In genomic region chr17:8298281-8298680, GRCm38 (mm10) we compare ENCODE assay signal across 29 mouse cellular contexts. TPM values are rescaled to one million over a fixed set of nuclear protein-coding genes. Genes with fewer than 3 reads are reported as not detected.
"Had no signal": no experiment of that assay in that cellular context is flagged by ENCODE, and none has a peak within 500 bp of the region (broad histone marks: within the 10 kb centered on the region; RNA-seq: fewer than 3 reads in every experiment).

No protein-coding gene starts in this region.

- DNase-seq: gastrocnemius, adult 2 months; gastrocnemius, postnatal 10 days; gastrocnemius, postnatal 25 days; heart, adult 2 months; heart, postnatal 10 days; heart, postnatal 4 days; kidney, adult 11 months; kidney, adult 2 months; kidney, adult 9 months; kidney, postnatal 14 days; kidney, postnatal 36 days; layer of hippocampus, postnatal 36 days; left cerebral cortex, postnatal 4 days; liver, embryonic 13.5 days; lung, adult 18-20 months had no signal

- ATAC-seq: hindbrain, postnatal 0 days; intestine, embryonic 16.5 days had no signal

- H3K9ac ChIP-seq: heart, embryonic 12.5 days; hindbrain, embryonic 12.5 days; hindbrain, embryonic 15.5 days; kidney, embryonic 15.5 days; limb, embryonic 13.5 days; limb, embryonic 15.5 days; liver, embryonic 13.5 days; liver, embryonic 15.5 days had no signal

- H3K4me3 ChIP-seq: gastrocnemius, adult 2 months; heart, adult 2 months; heart, embryonic 12.5 days; hindbrain, embryonic 10.5 days; hindbrain, embryonic 12.5 days; hindbrain, embryonic 15.5 days; kidney, embryonic 15.5 days; limb, embryonic 13.5 days; limb, embryonic 15.5 days; liver, embryonic 13.5 days; liver, embryonic 15.5 days had no signal

- H3K9me3 ChIP-seq: heart, embryonic 12.5 days; hindbrain, embryonic 10.5 days; hindbrain, embryonic 12.5 days; hindbrain, embryonic 15.5 days; kidney, embryonic 15.5 days; limb, embryonic 13.5 days; limb, embryonic 15.5 days; liver, embryonic 13.5 days; liver, embryonic 15.5 days had no signal

- H3K4me1 ChIP-seq: heart, embryonic 12.5 days; hindbrain, embryonic 10.5 days; hindbrain, embryonic 12.5 days; hindbrain, embryonic 15.5 days; kidney, embryonic 15.5 days; limb, embryonic 13.5 days; limb, embryonic 15.5 days; liver, embryonic 13.5 days; liver, embryonic 15.5 days had no signal

- H3K27ac ChIP-seq: gastrocnemius, adult 2 months; heart, adult 2 months; hindbrain, embryonic 10.5 days; hindbrain, embryonic 12.5 days; hindbrain, embryonic 15.5 days; hindbrain, postnatal 0 days; kidney, embryonic 15.5 days; kidney, postnatal 0 days; limb, embryonic 13.5 days; limb, embryonic 15.5 days; liver, embryonic 13.5 days; liver, embryonic 15.5 days had no signal

- H3K4me2 ChIP-seq: heart, embryonic 12.5 days; hindbrain, embryonic 12.5 days; hindbrain, embryonic 15.5 days; kidney, embryonic 15.5 days; limb, embryonic 13.5 days; limb, embryonic 15.5 days; liver, embryonic 13.5 days; liver, embryonic 15.5 days had no signal

- H3K27me3 ChIP-seq: heart, embryonic 12.5 days; hindbrain, embryonic 12.5 days; hindbrain, embryonic 15.5 days; kidney, embryonic 15.5 days; limb, embryonic 13.5 days; limb, embryonic 15.5 days; liver, embryonic 13.5 days; liver, embryonic 15.5 days had no signal

RNA-seq across cellular contexts. Expression of gene Prr18, which starts 39.0 kb away (rescaled TPM):
- total RNA-seq: granulocyte monocyte progenitor cell, adult 5-6 weeks had no signal
- polyA plus RNA-seq: heart, embryonic 14.5 days had no signal

RNA-seq across cellular contexts. Expression of gene T2, which starts 57.5 kb away (rescaled TPM):
- total RNA-seq: gastrocnemius, adult 2 months; gastrocnemius, postnatal 10 days; gastrocnemius, postnatal 25 days; gastrocnemius, postnatal 4 days; granulocyte monocyte progenitor cell, adult 5-6 weeks had no signal
- polyA plus RNA-seq: liver, embryonic 15.5 days had no signal
